Mouse (Mus musculus): ENCODE results near the gene Stk11. TPM values are rescaled to one million over a fixed set of nuclear protein-coding genes. Genes with fewer than 3 reads are reported as not detected.

Gene Stk11
- polyA plus RNA-seq, 1 experiment = 222 TPM

GRCm38 (mm10) chr10:80129846-80130245, 14.2 kb downstream of the Stk11 start:
- Histone ChIP-seq H3K27me3 (ENCODE audit: control insufficient read depth, insufficient read depth, low read length) (no peaks in the 10 kb centered on the region), H3K36me3 (ENCODE audit: control insufficient read depth, insufficient read depth, low read length) (no peaks in the 10 kb centered on the region; the same call in 1 of the 2 replicates), H3K4me3 (ENCODE audit: control insufficient read depth, low read depth, low read length) (no peak overlapping the region)

GRCm38 (mm10) chr10:80130403-80131031, 14.9 kb downstream of the Stk11 start:
- Histone ChIP-seq H3K36me3 (ENCODE audit: control insufficient read depth, insufficient read depth, low read length) (no peaks in the 10 kb centered on the region; the same call in 1 of the 2 replicates), H3K4me3 (ENCODE audit: control insufficient read depth, low read depth, low read length) (no peak overlapping the region), H3K27me3 (ENCODE audit: control insufficient read depth, insufficient read depth, low read length) (no peaks in the 10 kb centered on the region), H3K4me1 (ENCODE audit: control insufficient read depth, insufficient read depth, low read length) (peaks cover 3% of the 10 kb centered on the region; the same call in 1 of the 2 replicates), H3K27ac (ENCODE audit: control insufficient read depth, insufficient read depth, low read depth, low read length) (no peak overlapping the region)
- TF ChIP-seq CTCF (IDR thresholded peaks at IDR 0.05; ENCODE audit: control insufficient read depth, insufficient read depth, insufficient replicate concordance, low read depth, low read length) (no peak), POLR2A (IDR thresholded peaks at IDR 0.05; ENCODE audit: control insufficient read depth, low read depth, low read length) (no peak)

More at GRCm38 (mm10) chr10:80129846-80130245, 14.2 kb downstream of the Stk11 start:
- TF ChIP-seq CTCF (IDR thresholded peaks at IDR 0.05; ENCODE audit: control insufficient read depth, insufficient read depth, insufficient replicate concordance, low read depth, low read length) = no peak
- no peak for TF ChIP-seq POLR2A (IDR thresholded peaks at IDR 0.05; ENCODE audit: control insufficient read depth, low read depth, low read length)
- H3K4me1 ChIP-seq (ENCODE audit: control insufficient read depth, insufficient read depth, low read length) = peaks cover 3% of the 10 kb centered on the region; the same call in 1 of the 2 replicates
- H3K27ac ChIP-seq (ENCODE audit: control insufficient read depth, insufficient read depth, low read depth, low read length) = no peak overlapping the region

- TF ChIP-seq CTCF (IDR thresholded peaks at IDR 0.05; ENCODE audit: control insufficient read depth, insufficient read depth, insufficient replicate concordance, low read depth, low read length) (peak; percentile 19; the same call in 1 of the 2 replicates), POLR2A (IDR thresholded peaks at IDR 0.05; ENCODE audit: control insufficient read depth, low read depth, low read length) (peak; percentile 22; the same call in 1 of the 2 replicates)
- Histone ChIP-seq H3K27ac (ENCODE audit: control insufficient read depth, insufficient read depth, low read depth, low read length) (no peak overlapping the region), H3K36me3 (ENCODE audit: control insufficient read depth, insufficient read depth, low read length) (no peaks in the 10 kb centered on the region; the same call in 1 of the 2 replicates), H3K4me1 (ENCODE audit: control insufficient read depth, insufficient read depth, low read length) (peaks cover 3% of the 10 kb centered on the region; the same call in 1 of the 2 replicates), H3K27me3 (ENCODE audit: control insufficient read depth, insufficient read depth, low read length) (no peaks in the 10 kb centered on the region), H3K4me3 (ENCODE audit: control insufficient read depth, low read depth, low read length) (peak overlapping the region; percentile 50)
These were observed 15.8 kb downstream of the Stk11 start for GRCm38 (mm10) chr10:80131316-80131951.

GRCm38 (mm10) chr10:80131952-80132350, 16.3 kb downstream of the Stk11 start:
- Histone ChIP-seq H3K27me3 (ENCODE audit: control insufficient read depth, insufficient read depth, low read length) (no peaks in the 10 kb centered on the region), H3K4me3 (ENCODE audit: control insufficient read depth, low read depth, low read length) (peak overlapping the region; percentile 50), H3K27ac (ENCODE audit: control insufficient read depth, insufficient read depth, low read depth, low read length) (no peak overlapping the region), H3K4me1 (ENCODE audit: control insufficient read depth, insufficient read depth, low read length) (peaks cover 6% of the 10 kb centered on the region), H3K36me3 (ENCODE audit: control insufficient read depth, insufficient read depth, low read length) (no peaks in the 10 kb centered on the region; the same call in 1 of the 2 replicates)
- TF ChIP-seq POLR2A (IDR thresholded peaks at IDR 0.05; ENCODE audit: control insufficient read depth, low read depth, low read length) = no peak
- no peak for TF ChIP-seq CTCF (IDR thresholded peaks at IDR 0.05; ENCODE audit: control insufficient read depth, insufficient read depth, insufficient replicate concordance, low read depth, low read length)

- Histone ChIP-seq H3K4me1 (ENCODE audit: control insufficient read depth, insufficient read depth, low read length) (peaks cover 16% of the 10 kb centered on the region), H3K27me3 (ENCODE audit: control insufficient read depth, insufficient read depth, low read length) (no peaks in the 10 kb centered on the region)
These were observed 17.7 kb downstream of the Stk11 start for GRCm38 (mm10) chr10:80133226-80133849.

GRCm38 (mm10) chr10:80134421-80134820, 18.8 kb downstream of the Stk11 start:
- Histone ChIP-seq H3K27me3 (ENCODE audit: control insufficient read depth, insufficient read depth, low read length) (no peaks in the 10 kb centered on the region), H3K4me1 (ENCODE audit: control insufficient read depth, insufficient read depth, low read length) (peaks cover 25% of the 10 kb centered on the region), H3K4me3 (ENCODE audit: control insufficient read depth, low read depth, low read length) (no peak overlapping the region), H3K27ac (ENCODE audit: control insufficient read depth, insufficient read depth, low read depth, low read length) (no peak overlapping the region), H3K36me3 (ENCODE audit: control insufficient read depth, insufficient read depth, low read length) (no peaks in the 10 kb centered on the region)
- no peak for TF ChIP-seq CTCF (IDR thresholded peaks at IDR 0.05; ENCODE audit: control insufficient read depth, insufficient read depth, insufficient replicate concordance, low read depth, low read length)
- no peak for TF ChIP-seq POLR2A (IDR thresholded peaks at IDR 0.05; ENCODE audit: control insufficient read depth, low read depth, low read length)

More at GRCm38 (mm10) chr10:80133226-80133849, 17.7 kb downstream of the Stk11 start:
- no peak for TF ChIP-seq CTCF (IDR thresholded peaks at IDR 0.05; ENCODE audit: control insufficient read depth, insufficient read depth, insufficient replicate concordance, low read depth, low read length)
- TF ChIP-seq POLR2A (IDR thresholded peaks at IDR 0.05; ENCODE audit: control insufficient read depth, low read depth, low read length) = no peak
- Histone ChIP-seq H3K4me3 (ENCODE audit: control insufficient read depth, low read depth, low read length) (no peak overlapping the region), H3K27ac (ENCODE audit: control insufficient read depth, insufficient read depth, low read depth, low read length) (no peak overlapping the region), H3K36me3 (ENCODE audit: control insufficient read depth, insufficient read depth, low read length) (no peaks in the 10 kb centered on the region)

- TF ChIP-seq POLR2A (IDR thresholded peaks at IDR 0.05; ENCODE audit: control insufficient read depth, low read depth, low read length) = no peak
- TF ChIP-seq CTCF (IDR thresholded peaks at IDR 0.05; ENCODE audit: control insufficient read depth, insufficient read depth, insufficient replicate concordance, low read depth, low read length) = no peak
- no peak overlapping the region for H3K27ac ChIP-seq (ENCODE audit: control insufficient read depth, insufficient read depth, low read depth, low read length)
- H3K4me1 ChIP-seq (ENCODE audit: control insufficient read depth, insufficient read depth, low read length) = peaks cover 25% of the 10 kb centered on the region
- no peak overlapping the region for H3K4me3 ChIP-seq (ENCODE audit: control insufficient read depth, low read depth, low read length)
- no peaks in the 10 kb centered on the region for H3K27me3 ChIP-seq (ENCODE audit: control insufficient read depth, insufficient read depth, low read length)
- H3K36me3 ChIP-seq (ENCODE audit: control insufficient read depth, insufficient read depth, low read length) = no peaks in the 10 kb centered on the region
These were observed 19.6 kb downstream of the Stk11 start for GRCm38 (mm10) chr10:80135161-80135560.
